Mouse (Mus musculus) kidney, adult 2 months (tissue): ENCODE results near the gene Gm37240. TPM values are rescaled to one million over a fixed set of nuclear protein-coding genes. Genes with fewer than 3 reads are reported as not detected.

Experiments used
- DNase-seq: peaks from one replicate; pipeline ENCODE4 v3.0.0; 2021
- H3K27ac ChIP-seq: fragments of 200-500 bp; 2 replicates; pipeline ENCODE4 v1.5.1; 2012; ENCODE audit warnings: low read depth, low read length, control low read depth, inconsistent platforms; ENCODE audit not compliant: insufficient read depth
- H3K27me3 ChIP-seq: fragments of 200-500 bp; replicated peaks from 2 replicates; pipeline ENCODE4 v1.6.1; 2012; ENCODE audit warnings: mild to moderate bottlenecking, moderate library complexity, low read length, inconsistent platforms; ENCODE audit not compliant: control insufficient read depth, insufficient read depth
- H3K36me3 ChIP-seq: fragments of 200-500 bp; 2 replicates; pipeline ENCODE4 v1.6.1; 2012; ENCODE audit warnings: mild to moderate bottlenecking, moderate library complexity, low read length, inconsistent platforms; ENCODE audit not compliant: control insufficient read depth, insufficient read depth
- H3K4me1 ChIP-seq: fragments of 200-500 bp; 2 replicates; pipeline ENCODE4 v1.6.1; 2011; ENCODE audit warnings: low read length; ENCODE audit not compliant: control insufficient read depth, insufficient read depth
- H3K4me3 ChIP-seq: fragments of 200-500 bp; 2 replicates; pipeline ENCODE4 v1.5.1; 2011; ENCODE audit warnings: mild to moderate bottlenecking, low read depth, low read length, control low read depth; ENCODE audit not compliant: insufficient read depth
- CTCF ChIP-seq: fragments of 200-500 bp; conservative IDR thresholded peaks from 2 replicates; pipeline ENCODE4 v1.5.1; 2011; ENCODE audit warnings: low read depth, mild to moderate bottlenecking, control low read depth, low read length, moderate library complexity, mixed read lengths; ENCODE audit not compliant: insufficient read depth, insufficient read length
- POLR2A ChIP-seq: fragments of 200-500 bp; IDR thresholded peaks from one replicate; pipeline ENCODE4 v1.6.1; 2011; ENCODE audit warnings: low read depth, low read length, control low read depth
- WGBS: fragments of 180-500 bp; shearing (Covaris S2); methylation state at CpG from one replicate; pipeline ENCODE4 v1.1.7; 2018; 5-methylcytosine and 5-hydroxymethylcytosine counted together
- polyA plus RNA-seq: library from polyadenylated mRNA; depleted of rRNA; stranded (reverse); fragments of >200 nt; gene quantifications from 2 replicates; pipeline ENCODE4 v1.2.3, GENCODE M21; 2012

Gm37240 gene
- polyA plus RNA-seq, 1 experiment, result 5.5 TPM

DNA sequence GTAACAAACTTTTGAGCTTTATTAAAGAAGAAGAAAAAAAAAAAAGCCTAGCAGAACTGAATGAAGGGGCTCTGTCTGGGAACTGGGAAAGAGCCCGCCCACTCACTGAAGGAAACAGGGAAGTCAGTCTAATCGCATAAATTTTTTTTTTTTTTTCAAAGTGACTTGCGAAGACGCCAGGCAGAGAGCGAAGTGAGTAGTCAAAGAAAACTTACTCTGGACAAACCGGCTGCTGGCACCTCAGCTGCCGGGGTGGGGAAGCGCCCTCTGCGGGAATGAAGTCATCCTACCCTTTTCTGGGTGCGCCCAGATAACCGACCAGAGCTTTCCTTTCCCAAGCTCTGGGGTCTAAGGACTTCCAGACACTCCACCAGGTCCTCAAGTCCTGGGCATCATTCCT is 1406.2 kb downstream of the Gm37240 start:
- WGBS, result 13% methylated on average over 11 of the region's 11 CpGs
- Histone ChIP-seq H3K4me3 (no peak overlapping the region), H3K36me3 (no peaks in the 10 kb centered on the region), H3K27me3 (no peaks in the 10 kb centered on the region), H3K4me1 (0 out of 2 replicates have a peak, but pooled peaks cover 3% of the 10 kb centered on the region), H3K27ac (no peak overlapping the region)
- DNase-seq, result peak; percentile 58
- TF ChIP-seq POLR2A (no peak), CTCF (peak; percentile 37; the same call in 1 of the 2 replicates)

DNA sequence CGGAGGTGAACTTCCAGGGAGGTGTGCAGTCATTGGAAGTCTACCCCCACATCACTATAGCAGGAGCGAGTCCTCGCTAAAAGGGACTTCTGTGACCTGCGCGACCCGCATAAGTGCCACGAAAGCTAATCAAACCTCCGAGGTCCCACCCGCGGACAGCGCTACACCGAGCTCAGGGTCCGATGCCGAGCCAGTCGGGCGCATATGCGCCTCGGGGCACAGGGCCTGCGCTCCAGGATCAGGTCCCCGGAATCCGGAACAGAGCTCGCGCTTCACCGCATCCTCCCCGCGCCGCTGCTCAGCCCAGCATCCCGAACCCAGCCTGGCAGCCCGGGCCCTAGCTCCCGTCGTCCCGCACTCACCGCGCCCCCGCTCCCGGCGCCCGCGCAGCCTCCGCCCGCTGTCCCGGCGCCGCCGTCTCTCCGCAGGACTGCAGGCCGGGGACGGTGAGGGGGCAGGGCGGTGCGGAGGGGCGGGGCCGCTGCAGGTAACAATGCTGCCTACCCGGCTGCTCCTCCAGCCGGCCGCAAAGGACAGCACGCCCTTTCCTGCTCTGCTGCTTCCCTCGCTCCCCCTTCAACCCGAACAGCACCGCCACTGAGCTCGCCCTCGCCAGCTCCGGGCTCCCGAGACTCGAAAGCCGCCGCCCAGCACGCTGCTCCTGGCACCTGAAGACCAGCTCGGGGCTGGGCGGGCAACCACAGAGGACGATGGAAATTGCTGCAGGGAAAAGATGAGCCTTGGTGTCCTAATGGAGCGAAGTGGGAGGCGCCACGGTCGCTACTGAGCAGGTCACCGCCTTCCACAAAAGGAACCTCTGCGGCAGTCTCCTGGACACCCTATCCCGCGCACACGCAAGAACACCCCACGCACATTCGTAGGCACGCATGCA is 1407.1 kb downstream of the Gm37240 start, which contains the start of gene Fhdc1:
Fhdc1 (minus strand) TSS at position 424 of the 892 bp plus-strand sequence.
- TF ChIP-seq CTCF, result no peak
- TF ChIP-seq POLR2A, result no peak
- Histone ChIP-seq H3K27ac (no peak within 1 kb of the TSS), H3K4me1 (0 out of 2 replicates have a peak, but pooled peaks cover 3% of the 10 kb centered on the region), H3K27me3 (no peaks in the 10 kb centered on the region), H3K36me3 (no peaks in the 10 kb centered on the region), H3K4me3 (peak within 1 kb of the TSS; percentile 61)
- DNase-seq, result peak; percentile 76
- WGBS, result under 1% methylated on average over 82 of the region's 82 CpGs

DNA sequence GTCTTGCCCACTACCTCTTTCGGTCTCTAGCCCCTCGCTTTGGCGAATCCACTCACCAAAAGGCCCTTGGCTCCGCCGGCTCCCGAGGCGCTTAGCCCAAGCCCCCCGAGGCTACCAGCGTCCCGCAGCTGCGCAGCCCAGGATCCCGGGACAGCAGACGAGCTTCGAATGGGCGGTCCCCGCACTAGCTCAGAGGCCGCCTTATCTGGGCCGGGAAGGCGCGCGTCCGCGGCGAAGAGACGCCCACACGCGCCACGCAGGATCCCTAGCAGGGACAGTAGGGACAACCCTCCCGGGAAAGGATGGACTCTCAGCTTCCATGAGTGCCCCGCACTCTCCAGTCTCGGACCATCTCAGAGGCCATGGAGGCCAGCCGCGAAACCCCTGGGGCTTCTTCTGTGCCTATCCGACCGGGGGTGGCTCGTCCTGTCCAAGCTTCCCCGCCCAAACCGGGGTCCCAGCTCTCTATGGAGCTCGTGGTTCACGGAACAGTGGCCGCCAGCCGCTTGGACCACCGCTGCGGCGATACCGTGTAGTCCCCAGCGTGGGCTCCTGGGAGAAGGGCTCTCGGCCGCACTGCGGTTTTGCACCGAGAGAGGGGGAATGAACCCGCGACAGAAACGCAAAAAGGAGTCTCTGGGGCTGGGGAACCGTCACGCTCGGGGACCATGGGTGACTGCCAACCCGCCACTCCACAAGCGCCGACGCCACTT is 1407.9 kb downstream of the Gm37240 start:
- no peaks in the 10 kb centered on the region for H3K36me3 ChIP-seq
- peak; percentile 59 for DNase-seq
- 0 out of 2 replicates have a peak, but pooled peaks cover 3% of the 10 kb centered on the region for H3K4me1 ChIP-seq
- 2% methylated on average over 61 of the region's 61 CpGs for WGBS
- H3K27me3 ChIP-seq, result no peaks in the 10 kb centered on the region
- peak overlapping the region; percentile 61 for H3K4me3 ChIP-seq
- no peak overlapping the region for H3K27ac ChIP-seq
- TF ChIP-seq POLR2A (no peak), CTCF (no peak)

DNA sequence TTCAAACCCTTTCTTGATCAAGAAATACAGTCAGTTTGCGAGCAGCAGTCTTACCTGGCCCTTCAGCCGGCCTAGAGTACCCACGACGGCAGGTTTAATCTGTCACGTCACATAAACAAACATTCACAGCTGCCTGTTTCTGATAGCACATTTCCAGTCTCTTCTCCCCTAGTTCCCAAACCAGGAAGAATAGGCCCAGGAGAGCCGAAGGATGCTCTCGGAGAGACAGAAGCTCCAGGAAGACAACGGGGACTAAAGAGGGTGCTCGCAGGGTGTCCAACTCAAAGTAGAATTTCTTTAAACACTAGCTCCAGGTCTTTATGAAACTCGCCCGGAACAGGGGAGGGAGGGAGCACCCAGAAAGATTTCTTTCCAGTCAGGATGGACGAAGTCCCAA is 1408.4 kb downstream of the Gm37240 start:
- H3K36me3 ChIP-seq, result no peaks in the 10 kb centered on the region
- H3K27ac ChIP-seq, result no peak overlapping the region
- peak overlapping the region; percentile 61; the same call in 1 of the 2 replicates for H3K4me3 ChIP-seq
- H3K27me3 ChIP-seq, result no peaks in the 10 kb centered on the region
- TF ChIP-seq CTCF, result no peak
- TF ChIP-seq POLR2A, result no peak
- 0 out of 2 replicates have a peak, but pooled peaks cover 3% of the 10 kb centered on the region for H3K4me1 ChIP-seq
- WGBS, result 52% methylated on average over 12 of the region's 12 CpGs
- DNase-seq, result no peak

DNA sequence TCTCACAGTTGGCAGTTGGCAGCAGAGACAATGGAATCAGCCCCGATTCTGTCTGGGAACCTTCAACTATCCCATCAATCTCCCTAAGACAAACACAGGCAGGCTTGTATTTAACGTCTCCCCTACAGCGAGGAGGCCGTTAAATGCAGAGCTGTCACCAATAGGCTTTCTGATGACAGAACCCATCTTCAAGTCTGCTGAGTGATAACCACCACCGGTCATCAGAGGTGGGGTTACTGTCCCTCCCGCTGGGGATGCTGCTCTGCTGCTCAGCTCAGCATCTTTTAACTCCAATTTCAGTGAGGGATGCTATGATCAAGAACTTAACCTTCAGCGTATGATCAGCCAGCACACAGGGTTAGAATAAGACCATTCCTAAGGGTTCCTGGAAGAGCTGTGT is 1409.1 kb downstream of the Gm37240 start:
- H3K4me3 ChIP-seq, result no peak overlapping the region
- no peak for DNase-seq

DNA sequence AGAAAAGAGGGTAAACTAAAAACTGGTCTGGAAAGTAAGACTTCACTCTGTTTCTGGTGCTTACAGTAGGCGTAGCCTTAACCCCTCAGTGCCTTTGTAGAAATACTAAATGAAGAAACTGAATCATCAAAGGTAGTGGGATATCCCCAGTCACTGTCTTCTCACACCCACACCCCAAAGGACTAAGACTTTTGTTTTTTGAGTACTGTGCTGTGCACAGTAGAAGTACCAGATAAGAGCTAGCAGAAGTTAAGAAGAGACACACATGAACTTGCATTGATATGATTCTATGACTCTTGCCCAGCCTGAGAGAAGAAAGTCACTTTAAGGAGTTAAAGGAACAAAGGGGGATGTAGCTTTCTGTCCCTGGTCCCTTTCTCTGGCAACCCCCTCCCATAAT is 1409.8 kb downstream of the Gm37240 start:
- TF ChIP-seq CTCF (no peak), POLR2A (no peak)
- H3K36me3 ChIP-seq, result no peaks in the 10 kb centered on the region
- H3K4me3 ChIP-seq, result no peak overlapping the region
- H3K4me1 ChIP-seq, result 0 out of 2 replicates have a peak, but pooled peaks cover 3% of the 10 kb centered on the region
- no peak for DNase-seq
- H3K27me3 ChIP-seq, result no peaks in the 10 kb centered on the region
- H3K27ac ChIP-seq, result no peak overlapping the region
- WGBS, result 100% methylated on average over 1 of the region's 1 CpGs

More for the DNA sequence above, 1409.1 kb downstream of the Gm37240 start:
- no peaks in the 10 kb centered on the region for H3K27me3 ChIP-seq
- no peaks in the 10 kb centered on the region for H3K36me3 ChIP-seq
- TF ChIP-seq CTCF, result no peak
- TF ChIP-seq POLR2A, result no peak
- no peak overlapping the region for H3K27ac ChIP-seq
- 71% methylated on average over 7 of the region's 7 CpGs for WGBS
- H3K4me1 ChIP-seq, result 0 out of 2 replicates have a peak, but pooled peaks cover 3% of the 10 kb centered on the region
